Mouse (Mus musculus): ENCODE results near the gene Cldn4.

Gene Cldn4

GRCm38 (mm10) chr5:134932179-134932902 is 14.4 kb downstream of the Cldn4 start, which contains the start of gene Mettl27:
Gene Mettl27, plus strand, starts transcription at chr5:134932368.
- peak; percentile 73 to 82 for DNase-seq (ENCODE audit: low spot score in 2 of 2)

GRCm38 (mm10) chr5:134929988-134930387 is 16.7 kb downstream of the Cldn4 start:
- DNase-seq (ENCODE audit: low spot score in 2 of 2): no peak

- DNase-seq (ENCODE audit: low spot score in 2 of 2): no peak
Observed at GRCm38 (mm10) chr5:134926726-134927125, 20.0 kb downstream of the Cldn4 start.

GRCm38 (mm10) chr5:134923141-134923540 is 23.6 kb downstream of the Cldn4 start:
- no peak for DNase-seq (ENCODE audit: low spot score in 2 of 2)

GRCm38 (mm10) chr5:134921106-134921505 is 25.6 kb downstream of the Cldn4 start:
- no peak for DNase-seq (ENCODE audit: low spot score in 2 of 2)

- no peak for DNase-seq (ENCODE audit: low spot score in 2 of 2)
Observed at GRCm38 (mm10) chr5:134920106-134920687, 26.5 kb downstream of the Cldn4 start.

GRCm38 (mm10) chr5:134919097-134919496 is 27.6 kb downstream of the Cldn4 start:
- DNase-seq (ENCODE audit: low spot score in 2 of 2): no peak

- peak; percentile 14 for DNase-seq (ENCODE audit: low spot score in 2 of 2)
Observed at GRCm38 (mm10) chr5:134918071-134918832, 28.5 kb downstream of the Cldn4 start.

- DNase-seq (ENCODE audit: low spot score in 2 of 2): no peak
Observed at GRCm38 (mm10) chr5:134915311-134915710, 31.4 kb downstream of the Cldn4 start, which contains the start of gene Cldn13. Gene Cldn13, minus strand, starts transcription at chr5:134915526.

- DNase-seq (ENCODE audit: low spot score in 2 of 2): no peak
Observed at GRCm38 (mm10) chr5:134914510-134914909, 32.2 kb downstream of the Cldn4 start.

GRCm38 (mm10) chr5:134913753-134914152 is 33.0 kb downstream of the Cldn4 start:
- DNase-seq (ENCODE audit: low spot score in 2 of 2): no peak

- DNase-seq (ENCODE audit: low spot score in 2 of 2): no peak
Observed at GRCm38 (mm10) chr5:134913352-134913751, 33.4 kb downstream of the Cldn4 start.

- DNase-seq (ENCODE audit: low spot score in 2 of 2): no peak
Observed at GRCm38 (mm10) chr5:134911901-134912300, 34.8 kb downstream of the Cldn4 start.

GRCm38 (mm10) chr5:134907135-134907534 is 39.6 kb downstream of the Cldn4 start:
- DNase-seq (ENCODE audit: low spot score in 2 of 2): peak; percentile 96 to 99

GRCm38 (mm10) chr5:134906633-134907032 is 40.1 kb downstream of the Cldn4 start, which contains the start of gene Tmem270:
Gene Tmem270, minus strand, starts transcription at chr5:134906733.
- no peak for DNase-seq (ENCODE audit: low spot score in 2 of 2)

- no peak for DNase-seq (ENCODE audit: low spot score in 2 of 2)
Observed at GRCm38 (mm10) chr5:134901644-134902027, 45.1 kb downstream of the Cldn4 start.

GRCm38 (mm10) chr5:134901012-134901643 is 45.6 kb downstream of the Cldn4 start:
- peak; percentile 28 to 36 for DNase-seq (ENCODE audit: low spot score in 2 of 2)

GRCm38 (mm10) chr5:134897596-134897995 is 49.1 kb downstream of the Cldn4 start:
- no peak for DNase-seq (ENCODE audit: low spot score in 2 of 2)

GRCm38 (mm10) chr5:134896965-134897364 is 49.8 kb downstream of the Cldn4 start:
- no peak for DNase-seq (ENCODE audit: low spot score in 2 of 2)

- DNase-seq (ENCODE audit: low spot score in 2 of 2): no peak
Observed at GRCm38 (mm10) chr5:134895291-134895690, 51.4 kb downstream of the Cldn4 start.

Measured in right cerebral cortex, adult 2 months (tissue).